Mouse (Mus musculus) kidney, embryonic 16.5 days (tissue): ENCODE measurements at regions not wholly inside any gene's neighbourhood (a gene's known extent, or its start where the extent isn't known, plus 50 kb on each side); places are given as distances from the start of the nearest gene placed in this dataset.

Experiments
- ATAC-seq: fragments of 200-750 bp; cut with Nextera tagmentation; 2 replicates; pipeline ENCODE4 v1.8.0; 2017; ENCODE audit warnings: moderate TSS enrichment; ENCODE audit not compliant: low FRiP score, low TSS enrichment
- H3K27ac ChIP-seq: fragments of 300-500 bp; sonication (generic); 2 replicates; pipeline ENCODE4 v1.5.1; 2014; ENCODE audit warnings: low read length
- H3K27me3 ChIP-seq: fragments of 300-500 bp; sonication (generic); 2 replicates; pipeline ENCODE4 v1.6.1; 2014; ENCODE audit warnings: low read length, control low read depth, mixed read lengths; ENCODE audit not compliant: insufficient read depth
- H3K36me3 ChIP-seq: fragments of 300-500 bp; sonication (generic); 2 replicates; pipeline ENCODE4 v1.6.1; 2014; ENCODE audit warnings: low read length, control low read depth, mixed read lengths; ENCODE audit not compliant: insufficient read depth
- H3K4me1 ChIP-seq: fragments of 300-500 bp; sonication (generic); 2 replicates; pipeline ENCODE4 v1.6.1; 2014; ENCODE audit warnings: low read length, control low read depth, mixed read lengths; ENCODE audit not compliant: insufficient read depth
- H3K4me2 ChIP-seq: fragments of 300-500 bp; sonication (generic); replicated peaks from 2 replicates; pipeline ENCODE4 v1.6.1; 2014; ENCODE audit warnings: low read depth, low read length
- H3K4me3 ChIP-seq: fragments of 300-500 bp; sonication (generic); 2 replicates; pipeline ENCODE4 v1.5.1; 2014; ENCODE audit warnings: mild to moderate bottlenecking, low read length
- H3K9ac ChIP-seq: fragments of 300-500 bp; sonication (generic); replicated peaks from 2 replicates; pipeline ENCODE4 v1.6.1; 2014; ENCODE audit warnings: low read length
- H3K9me3 ChIP-seq: fragments of 300-500 bp; sonication (generic); 2 replicates; pipeline ENCODE4 v1.6.1; 2016; ENCODE audit warnings: low read length, control low read depth
- WGBS: fragments of 180-500 bp; shearing (Covaris S2); extraction: QIAGEN DNeasy Blood & Tissue Kit; methylation state at CpG from one replicate; pipeline ENCODE4 v1.1.7; 2014; 5-methylcytosine and 5-hydroxymethylcytosine counted together

DNA sequence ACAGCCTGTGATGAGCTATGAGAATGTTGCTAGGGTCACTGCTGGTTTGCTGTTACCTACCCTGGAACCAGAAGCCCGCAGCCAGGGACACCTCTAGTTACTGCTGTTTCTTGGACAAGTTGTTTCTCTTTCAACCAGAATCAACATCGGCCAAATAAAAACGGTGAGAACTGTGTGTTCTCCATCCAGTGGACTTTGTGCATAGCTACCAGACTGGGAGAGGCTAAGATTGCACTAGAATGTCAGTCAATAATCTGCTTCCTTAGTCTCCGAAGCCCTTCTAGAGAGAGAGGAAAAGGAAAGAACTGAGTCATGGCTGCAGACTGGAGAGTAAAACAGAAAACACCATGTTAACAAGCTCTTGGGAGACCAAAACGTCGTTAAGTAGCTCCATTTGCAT is 141.6 kb downstream of the Mycn start:
- H3K36me3 ChIP-seq = no peaks in the 10 kb centered on the region
- ATAC-seq = no peak

DNA sequence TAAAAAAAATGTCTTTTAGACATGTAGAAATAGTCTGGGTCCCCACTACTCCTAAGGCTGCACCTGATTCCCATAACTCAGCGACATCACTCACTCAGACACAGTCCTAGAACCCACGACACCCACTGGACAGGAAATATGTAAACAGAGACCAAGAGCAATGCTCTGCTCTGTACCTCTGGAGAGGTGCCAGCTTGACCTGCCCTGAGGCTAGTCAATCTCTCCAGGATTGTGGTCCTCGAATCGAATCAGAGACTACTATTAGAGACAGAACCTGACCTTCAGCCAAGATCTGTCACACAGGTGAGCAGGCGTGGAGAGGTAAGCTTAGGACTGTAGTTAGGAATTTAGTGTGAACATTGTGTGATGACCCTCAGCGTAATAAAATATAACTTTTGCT is 152.7 kb downstream of the Mycn start:
- H3K4me2 ChIP-seq = no peak overlapping the region
- H3K4me1 ChIP-seq = peaks cover 28% of the 10 kb centered on the region
- H3K27ac ChIP-seq = no peak overlapping the region
- no peaks in the 10 kb centered on the region for H3K27me3 ChIP-seq
- ATAC-seq = no peak
- no peaks in the 10 kb centered on the region for H3K9me3 ChIP-seq
- no peak overlapping the region for H3K9ac ChIP-seq
- no peak overlapping the region for H3K4me3 ChIP-seq
- H3K36me3 ChIP-seq = no peaks in the 10 kb centered on the region
- WGBS = 65% methylated on average over 6 of the region's 6 CpGs

More for the DNA sequence above, 141.6 kb downstream of the Mycn start:
- Histone ChIP-seq H3K27me3 (no peaks in the 10 kb centered on the region), H3K9me3 (no peaks in the 10 kb centered on the region), H3K4me1 (peaks cover 8% of the 10 kb centered on the region; the same call in 1 of the 2 replicates), H3K9ac (no peak overlapping the region), H3K4me3 (no peak overlapping the region), H3K27ac (no peak overlapping the region), H3K4me2 (no peak overlapping the region)
- WGBS = 94% methylated on average over 6 of the region's 6 CpGs

DNA sequence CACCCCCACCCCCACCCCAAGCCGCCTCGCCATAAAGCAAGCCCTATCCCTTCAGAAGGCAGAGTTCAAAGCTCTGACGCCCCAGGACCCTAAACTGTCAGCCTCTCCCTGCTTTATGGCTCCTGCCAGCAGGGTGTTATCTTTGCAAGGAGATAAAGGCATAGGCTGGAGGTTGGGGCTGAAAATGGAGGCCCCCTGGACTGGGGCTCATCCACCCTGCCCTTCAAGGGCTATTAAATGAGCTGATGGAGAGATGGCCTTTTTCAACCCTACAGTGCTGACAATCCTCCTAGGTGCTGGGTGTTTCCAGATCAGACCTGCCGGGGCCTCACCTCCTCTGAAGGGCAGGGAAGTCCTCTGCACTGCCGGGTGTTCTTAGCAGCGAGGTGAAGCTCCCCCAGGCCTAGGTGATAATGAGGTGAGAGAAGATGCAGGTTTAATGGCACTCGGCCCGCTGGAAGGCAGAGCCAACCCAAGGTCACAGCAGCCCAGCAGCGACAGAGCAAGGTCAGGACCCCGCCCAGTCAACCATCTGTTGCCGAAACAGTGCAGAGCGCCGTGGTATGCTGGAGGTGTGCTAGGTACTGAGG is 153.4 kb downstream of the Mycn start:
- H3K27me3 ChIP-seq = no peaks in the 10 kb centered on the region
- 28% methylated on average over 13 of the region's 13 CpGs for WGBS
- H3K4me2 ChIP-seq = peak overlapping the region; percentile 47
- peak; percentile 29; the same call in 1 of the 2 replicates for ATAC-seq
- no peaks in the 10 kb centered on the region for H3K36me3 ChIP-seq
- H3K4me1 ChIP-seq = peaks cover 28% of the 10 kb centered on the region
- H3K4me3 ChIP-seq = 0 out of 2 replicates have a peak overlapping the region, but pooled peaks have one; percentile 16
- no peak overlapping the region for H3K27ac ChIP-seq
- H3K9ac ChIP-seq = peak overlapping the region; percentile 54; the same call in 1 of the 2 replicates
- no peaks in the 10 kb centered on the region for H3K9me3 ChIP-seq

DNA sequence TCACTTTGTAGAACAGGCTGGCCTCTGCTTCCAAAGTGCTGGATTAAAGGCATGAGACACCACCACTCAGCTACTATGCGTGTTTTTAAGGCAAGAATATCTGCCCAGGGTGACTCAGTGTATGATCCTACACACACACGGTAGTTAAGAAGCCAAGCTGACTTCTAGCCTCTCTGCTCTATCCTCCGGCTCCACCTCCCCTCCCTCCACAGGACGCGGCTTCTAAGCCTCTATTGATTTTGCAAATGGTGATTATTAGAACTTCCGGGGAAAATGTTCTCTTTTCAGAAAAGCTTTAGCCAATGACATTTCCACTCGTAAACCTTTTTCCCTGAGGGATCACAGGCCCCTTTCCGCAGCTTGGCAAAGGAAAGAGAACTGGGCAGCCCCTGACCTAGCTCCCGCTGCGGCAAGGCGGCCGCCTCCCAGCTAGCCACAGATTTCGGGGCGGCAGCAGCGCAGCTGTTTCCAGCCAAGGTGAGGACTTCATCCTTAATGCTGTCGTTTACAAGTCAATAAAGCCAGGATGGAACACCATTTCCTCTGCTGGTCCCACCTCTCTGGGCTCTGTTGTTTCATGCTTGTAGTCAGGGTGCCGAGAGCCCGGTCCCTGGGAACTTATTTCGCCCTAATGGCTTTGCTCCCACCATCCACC is 154.0 kb downstream of the Mycn start:
- Histone ChIP-seq H3K9me3 (no peaks in the 10 kb centered on the region), H3K36me3 (no peaks in the 10 kb centered on the region), H3K9ac (peak overlapping the region; percentile 54; the same call in 1 of the 2 replicates), H3K4me2 (peak overlapping the region; percentile 47), H3K4me3 (0 out of 2 replicates have a peak overlapping the region, but pooled peaks have one; percentile 16), H3K27me3 (no peaks in the 10 kb centered on the region), H3K4me1 (peaks cover 28% of the 10 kb centered on the region), H3K27ac (no peak overlapping the region)
- ATAC-seq = no peak
- WGBS = 14% methylated on average over 19 of the region's 19 CpGs

DNA sequence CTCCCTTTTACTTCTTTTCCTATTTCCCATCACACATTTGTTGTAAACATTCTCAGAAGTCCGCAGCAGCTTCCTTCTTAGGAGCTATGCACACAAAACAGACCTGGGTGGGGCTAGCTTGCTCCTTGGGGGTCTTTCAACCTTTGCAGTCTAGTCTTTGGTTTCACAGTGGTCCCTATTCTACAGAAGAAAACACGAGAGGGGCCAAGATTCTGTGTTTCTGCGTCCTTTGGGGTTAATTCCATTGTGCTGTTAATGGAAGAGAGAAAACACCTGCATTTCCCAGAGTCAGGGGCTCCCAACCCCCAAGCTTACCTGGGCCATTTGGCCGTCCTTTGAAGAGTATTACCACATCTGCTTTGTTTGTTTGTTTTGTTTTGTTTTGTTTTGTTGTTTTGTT is 154.6 kb downstream of the Mycn start:
- Histone ChIP-seq H3K9me3 (no peaks in the 10 kb centered on the region), H3K4me1 (peaks cover 25% of the 10 kb centered on the region), H3K4me3 (no peak overlapping the region), H3K27ac (no peak overlapping the region), H3K27me3 (no peaks in the 10 kb centered on the region), H3K4me2 (no peak overlapping the region), H3K9ac (no peak overlapping the region), H3K36me3 (no peaks in the 10 kb centered on the region)
- 52% methylated on average over 4 of the region's 4 CpGs for WGBS
- no peak for ATAC-seq

DNA sequence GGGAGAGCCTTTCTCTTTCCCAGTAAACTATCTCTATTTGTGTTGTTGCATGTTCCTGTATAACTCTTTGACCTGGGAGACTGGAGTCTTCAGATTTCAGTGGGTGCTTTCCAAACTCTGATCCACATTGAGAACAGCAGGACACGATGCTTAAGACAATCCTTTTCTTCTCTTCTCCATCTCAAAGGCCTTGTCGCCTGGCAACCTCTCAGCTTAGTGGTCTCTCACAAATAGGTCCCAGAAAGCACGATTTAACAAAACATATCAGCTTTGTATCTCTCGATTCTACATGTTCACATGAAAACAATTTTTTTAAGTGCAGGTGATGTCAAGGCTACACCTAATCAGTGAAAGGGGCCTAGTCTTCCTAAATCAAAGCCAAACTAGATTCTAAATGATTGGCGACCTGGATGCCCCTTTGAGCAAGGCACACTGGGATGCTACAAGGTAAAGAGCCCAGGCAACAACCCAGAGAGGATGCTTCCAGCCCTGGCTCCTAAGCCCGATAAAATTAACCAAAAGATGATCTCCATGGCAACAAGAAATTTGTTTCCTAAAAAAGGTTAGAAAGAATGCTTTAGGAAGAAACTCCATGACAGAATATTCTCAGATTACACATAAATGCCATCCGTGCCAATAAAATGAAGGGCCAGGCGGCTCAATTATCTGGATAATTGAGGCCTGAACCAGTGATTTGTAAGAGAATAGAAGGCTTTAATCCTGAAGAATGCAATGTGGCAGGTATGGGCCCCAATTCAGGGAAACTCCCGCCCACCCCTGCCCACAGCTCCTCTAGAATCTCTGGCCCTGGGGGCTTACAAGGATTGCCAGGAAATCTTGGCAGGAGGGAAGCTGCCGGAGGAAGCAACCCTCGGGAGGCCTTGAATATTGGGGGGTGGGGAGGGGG is 157.8 kb downstream of the Mycn start:
- no peaks in the 10 kb centered on the region for H3K27me3 ChIP-seq
- no peak overlapping the region for H3K27ac ChIP-seq
- H3K4me3 ChIP-seq = no peak overlapping the region
- ATAC-seq = no peak
- no peak overlapping the region for H3K4me2 ChIP-seq
- peaks cover 16% of the 10 kb centered on the region for H3K4me1 ChIP-seq
- 48% methylated on average over 11 of the region's 11 CpGs for WGBS
- peaks cover 3% of the 10 kb centered on the region; the same call in 1 of the 2 replicates for H3K9me3 ChIP-seq
- no peaks in the 10 kb centered on the region for H3K36me3 ChIP-seq
- no peak overlapping the region for H3K9ac ChIP-seq

DNA sequence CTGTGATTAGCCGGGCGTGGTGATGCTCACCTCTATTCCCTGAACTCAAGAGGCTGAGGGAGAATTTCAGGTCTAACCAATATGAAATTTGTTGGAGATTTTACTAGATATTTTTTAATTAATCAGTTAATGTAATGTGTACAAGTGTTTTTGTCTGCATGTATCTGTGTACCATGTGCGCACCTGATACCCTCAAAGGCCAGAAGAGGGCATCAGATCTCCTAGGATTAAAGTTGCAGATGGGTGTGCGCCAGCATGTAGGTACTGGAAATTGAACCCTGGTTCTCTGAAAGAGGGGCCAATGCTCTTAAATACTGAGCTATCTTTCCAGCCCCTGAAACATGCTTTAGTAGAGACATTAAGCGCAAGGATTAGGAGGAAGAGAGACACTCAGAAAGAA is 160.2 kb downstream of the Mycn start:
- 95% methylated on average over 5 of the region's 5 CpGs for WGBS
- H3K27ac ChIP-seq = no peak overlapping the region

DNA sequence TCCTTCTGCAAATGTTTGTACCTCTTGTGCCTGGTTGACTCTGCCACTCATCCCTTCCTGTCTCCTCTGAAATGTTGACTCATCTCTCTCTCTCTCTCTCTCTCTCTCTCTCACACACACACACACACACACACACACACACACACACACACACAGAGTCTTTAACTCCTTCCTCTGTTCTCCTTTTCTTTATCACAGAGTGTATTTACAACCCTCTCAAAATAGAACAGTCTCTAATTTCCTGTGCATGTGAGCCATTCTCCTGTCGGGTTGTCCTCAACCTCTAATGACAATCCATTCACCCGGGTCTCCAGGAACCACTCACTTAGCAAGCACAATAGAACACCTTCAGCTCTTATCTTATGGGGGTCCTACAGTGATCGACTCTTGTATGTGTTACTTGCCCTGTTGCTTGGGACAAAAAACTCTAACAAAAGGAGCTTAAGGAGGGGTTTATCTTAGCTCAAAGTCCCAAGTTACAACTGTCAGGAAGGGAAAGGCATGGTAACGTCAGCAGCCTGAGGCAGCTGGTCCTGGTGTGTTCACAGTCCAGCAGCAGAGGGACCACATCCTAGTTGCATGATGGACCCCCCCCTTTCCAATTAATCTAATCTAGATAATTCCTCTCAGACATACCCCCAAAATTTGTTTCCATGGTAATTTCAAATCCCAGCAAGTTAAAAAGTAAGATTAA is 163.0 kb downstream of the Mycn start:
- ATAC-seq = no peak
- H3K9ac ChIP-seq = no peak overlapping the region
- no peaks in the 10 kb centered on the region for H3K27me3 ChIP-seq
- no peaks in the 10 kb centered on the region for H3K36me3 ChIP-seq
- peaks cover 3% of the 10 kb centered on the region; the same call in 1 of the 2 replicates for H3K9me3 ChIP-seq
- no peak overlapping the region for H3K4me2 ChIP-seq
- H3K4me1 ChIP-seq = no peaks in the 10 kb centered on the region
- H3K4me3 ChIP-seq = no peak overlapping the region
- 49% methylated on average over 4 of the region's 4 CpGs for WGBS
- H3K27ac ChIP-seq = no peak overlapping the region

More for the DNA sequence above, 160.2 kb downstream of the Mycn start:
- no peaks in the 10 kb centered on the region for H3K36me3 ChIP-seq
- H3K4me1 ChIP-seq = no peaks in the 10 kb centered on the region
- peaks cover 3% of the 10 kb centered on the region; the same call in 1 of the 2 replicates for H3K9me3 ChIP-seq
- H3K9ac ChIP-seq = no peak overlapping the region
- no peak overlapping the region for H3K4me2 ChIP-seq
- no peak overlapping the region for H3K4me3 ChIP-seq
- no peaks in the 10 kb centered on the region for H3K27me3 ChIP-seq
- ATAC-seq = no peak

DNA sequence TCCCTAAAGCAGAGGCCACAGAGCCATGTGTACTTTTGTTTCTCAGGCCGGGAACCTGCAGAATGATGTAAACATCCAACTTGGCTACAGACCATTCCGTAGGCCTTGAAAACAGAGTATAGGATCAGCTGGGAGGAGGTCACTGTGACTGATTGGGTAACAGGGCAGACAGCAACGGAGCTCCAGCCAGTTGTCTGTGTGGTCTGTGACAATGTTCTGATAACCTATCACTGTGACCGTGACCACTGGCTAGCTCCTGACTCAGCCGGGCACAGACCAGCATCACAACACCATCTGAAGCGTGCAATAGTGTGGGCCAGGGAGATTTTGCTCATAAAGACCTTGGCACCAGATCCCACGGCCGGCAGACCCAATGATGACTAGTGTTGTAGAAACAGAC is 164.3 kb downstream of the Mycn start:
- 76% methylated on average over 8 of the region's 8 CpGs for WGBS
- no peak for ATAC-seq
- no peak overlapping the region for H3K9ac ChIP-seq
- H3K4me3 ChIP-seq = no peak overlapping the region
- H3K9me3 ChIP-seq = peaks cover 3% of the 10 kb centered on the region; the same call in 1 of the 2 replicates
- no peaks in the 10 kb centered on the region for H3K27me3 ChIP-seq
- H3K4me2 ChIP-seq = no peak overlapping the region
- H3K36me3 ChIP-seq = no peaks in the 10 kb centered on the region
- H3K27ac ChIP-seq = no peak overlapping the region
- no peaks in the 10 kb centered on the region for H3K4me1 ChIP-seq
